Mouse (Mus musculus) liver, embryonic 11.5 days (tissue): Measurements from ENCODE around the gene Cdh22. TPM values are rescaled to one million over a fixed set of nuclear protein-coding genes. Genes with fewer than 3 reads are reported as not detected.

ENCODE experiments used
- ATAC-seq: fragments of 200-750 bp; cut with Nextera tagmentation; replicated peaks from 2 replicates; pipeline ENCODE4 v1.8.0; 2017; ENCODE audit warnings: moderate number of reproducible peaks, mild to moderate bottlenecking, moderate TSS enrichment, moderate library complexity; ENCODE audit not compliant: low FRiP score
- DNase-seq: peaks from one replicate; pipeline ENCODE4 v3.0.0-alpha.2; 2017; ENCODE audit warnings: low spot score
- H3K27ac ChIP-seq: fragments of 300-500 bp; sonication (generic); 2 replicates; pipeline ENCODE4 v1.5.1; 2014; ENCODE audit warnings: mild to moderate bottlenecking, low read depth, low read length, control low read depth
- H3K27me3 ChIP-seq: fragments of 300-500 bp; sonication (generic); replicated peaks from 2 replicates; pipeline ENCODE4 v1.6.1; 2014; ENCODE audit warnings: low read length, mixed read lengths; ENCODE audit not compliant: control insufficient read depth, insufficient read depth
- H3K36me3 ChIP-seq: fragments of 300-500 bp; sonication (generic); 2 replicates; pipeline ENCODE4 v1.6.1; 2014; ENCODE audit warnings: mild to moderate bottlenecking, low read length, moderate library complexity, mixed read lengths; ENCODE audit not compliant: control insufficient read depth, insufficient read depth
- H3K4me1 ChIP-seq: fragments of 300-500 bp; sonication (generic); replicated peaks from 2 replicates; pipeline ENCODE4 v1.6.1; 2014; ENCODE audit warnings: low read length, mixed read lengths; ENCODE audit not compliant: control insufficient read depth, insufficient read depth
- H3K4me2 ChIP-seq: fragments of 300-500 bp; sonication (generic); 2 replicates; pipeline ENCODE4 v1.6.1; 2014; ENCODE audit warnings: mild to moderate bottlenecking, control low read depth, moderate library complexity
- H3K4me3 ChIP-seq: fragments of 300-500 bp; sonication (generic); 2 replicates; pipeline ENCODE4 v1.5.1; 2014; ENCODE audit warnings: low read depth, low read length, control low read depth
- H3K9ac ChIP-seq: fragments of 300-500 bp; sonication (generic); 2 replicates; pipeline ENCODE4 v1.6.1; 2014; ENCODE audit warnings: low read depth, low read length, control low read depth
- H3K9me3 ChIP-seq: fragments of 300-500 bp; sonication (generic); 2 replicates; pipeline ENCODE4 v1.6.1; 2016; ENCODE audit warnings: low read length, inconsistent platforms, mixed read lengths; ENCODE audit not compliant: control insufficient read depth
- whole genome bisulfite sequencing: fragments of 180-500 bp; shearing (Covaris S2); extraction: QIAGEN DNeasy Blood & Tissue Kit; methylation state at CpG from one replicate; pipeline ENCODE4 v1.1.7; 2014; 5-methylcytosine and 5-hydroxymethylcytosine counted together
- polyA plus RNA-seq: library from polyadenylated mRNA; unstranded; fragments of >200 nt; fragmentation: Nextera tagmentation; extraction: Ambion mirVana; gene quantifications from 2 replicates; pipeline ENCODE4 v1.2.1, GENCODE M21; 2014

Gene Cdh22
- polyA plus RNA-seq, 1 experiment from 2014 or later = 0.11 TPM

DNA sequence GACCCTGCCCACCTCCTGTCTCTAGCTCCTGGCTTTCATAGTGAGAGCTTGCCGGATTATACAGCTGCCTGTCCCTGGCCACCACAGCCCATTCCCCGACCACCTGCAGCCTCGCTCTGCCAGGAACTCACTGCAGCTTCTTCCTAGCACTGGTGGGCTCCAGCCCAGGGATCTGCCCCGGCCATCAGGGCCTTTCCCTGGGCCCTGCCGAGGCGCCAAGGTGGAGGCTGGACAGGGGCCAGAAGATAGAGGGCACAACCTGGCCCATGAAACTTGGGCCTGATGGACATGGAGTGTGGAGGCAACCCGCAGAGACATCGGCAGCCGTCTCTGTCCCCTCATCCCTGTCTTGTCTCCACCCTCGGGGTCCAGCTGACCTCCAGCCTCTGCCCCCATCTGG, 21.6 kb upstream of the Cdh22 start:
- no peak overlapping the region for H3K27ac ChIP-seq
- 66% methylated on average over 10 of the region's 10 CpGs for WGBS
- H3K4me1 ChIP-seq = no peaks in the 10 kb centered on the region
- DNase-seq (no peak), ATAC-seq (no peak)
- H3K4me3 ChIP-seq = no peak overlapping the region
- H3K4me2 ChIP-seq = no peak overlapping the region
- no peak overlapping the region for H3K9ac ChIP-seq
- no peaks in the 10 kb centered on the region for H3K36me3 ChIP-seq
- peaks cover 54% of the 10 kb centered on the region for H3K27me3 ChIP-seq
- H3K9me3 ChIP-seq = no peaks in the 10 kb centered on the region

- WGBS = 14% methylated on average over 10 of the region's 10 CpGs
- no peak for DNase-seq
- no peak for ATAC-seq
Observed at GRCm38 (mm10) chr2:165253867-165254266, 19.2 kb upstream of the Cdh22 start.

GRCm38 (mm10) chr2:165253269-165253668, 18.6 kb upstream of the Cdh22 start:
- H3K4me3 ChIP-seq = no peak overlapping the region
- H3K9me3 ChIP-seq = no peaks in the 10 kb centered on the region
- no peak for ATAC-seq
- H3K36me3 ChIP-seq = no peaks in the 10 kb centered on the region
- no peak overlapping the region for H3K27ac ChIP-seq
- 65% methylated on average over 8 of the region's 8 CpGs for WGBS
- peaks cover 48% of the 10 kb centered on the region for H3K27me3 ChIP-seq
- H3K9ac ChIP-seq = no peak overlapping the region
- no peak for DNase-seq
- H3K4me2 ChIP-seq = no peak overlapping the region
- no peaks in the 10 kb centered on the region for H3K4me1 ChIP-seq

More at GRCm38 (mm10) chr2:165253867-165254266, 19.2 kb upstream of the Cdh22 start:
- no peak overlapping the region for H3K9ac ChIP-seq
- no peaks in the 10 kb centered on the region for H3K36me3 ChIP-seq
- no peak overlapping the region for H3K27ac ChIP-seq
- no peak overlapping the region for H3K4me3 ChIP-seq
- H3K4me1 ChIP-seq = no peaks in the 10 kb centered on the region
- no peak overlapping the region for H3K4me2 ChIP-seq
- no peaks in the 10 kb centered on the region for H3K9me3 ChIP-seq
- peaks cover 50% of the 10 kb centered on the region for H3K27me3 ChIP-seq

- no peak for ATAC-seq
- peaks cover 49% of the 10 kb centered on the region for H3K27me3 ChIP-seq
- WGBS = 59% methylated on average over 9 of the region's 9 CpGs
Observed at GRCm38 (mm10) chr2:165252801-165253200, 18.1 kb upstream of the Cdh22 start.

GRCm38 (mm10) chr2:165252381-165252780, 17.7 kb upstream of the Cdh22 start:
- H3K4me3 ChIP-seq = no peak overlapping the region
- peaks cover 53% of the 10 kb centered on the region for H3K27me3 ChIP-seq
- no peaks in the 10 kb centered on the region for H3K9me3 ChIP-seq
- H3K4me1 ChIP-seq = no peaks in the 10 kb centered on the region
- no peak overlapping the region for H3K9ac ChIP-seq
- WGBS = 66% methylated on average over 8 of the region's 8 CpGs
- DNase-seq (no peak), ATAC-seq (no peak)
- no peak overlapping the region for H3K4me2 ChIP-seq
- no peak overlapping the region for H3K27ac ChIP-seq
- no peaks in the 10 kb centered on the region for H3K36me3 ChIP-seq

More at GRCm38 (mm10) chr2:165252801-165253200, 18.1 kb upstream of the Cdh22 start:
- H3K4me3 ChIP-seq = no peak overlapping the region
- H3K4me2 ChIP-seq = no peak overlapping the region
- H3K36me3 ChIP-seq = no peaks in the 10 kb centered on the region
- H3K4me1 ChIP-seq = no peaks in the 10 kb centered on the region
- H3K27ac ChIP-seq = no peak overlapping the region
- H3K9ac ChIP-seq = no peak overlapping the region
- DNase-seq = no peak
- no peaks in the 10 kb centered on the region for H3K9me3 ChIP-seq

DNA sequence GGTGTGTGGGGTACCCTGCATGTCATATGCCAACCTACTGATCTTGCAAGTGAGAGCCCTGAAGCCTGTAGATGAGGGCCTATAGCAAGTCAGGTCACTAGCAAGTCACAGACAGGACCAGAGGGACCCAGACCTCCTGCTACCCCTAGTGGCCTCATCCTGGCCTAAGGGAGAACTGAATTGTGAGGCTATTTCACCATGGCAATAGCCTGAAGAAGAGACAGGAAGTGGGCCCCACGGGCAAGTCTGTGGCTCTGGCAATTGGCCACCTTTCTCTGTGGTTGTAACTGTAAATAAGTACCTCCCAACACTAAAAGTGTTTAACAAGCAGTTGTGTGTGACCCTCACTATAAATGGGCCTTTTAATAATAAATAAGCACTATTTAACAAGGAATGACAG, 16.2 kb upstream of the Cdh22 start:
- Histone ChIP-seq H3K27ac (no peak overlapping the region), H3K36me3 (no peaks in the 10 kb centered on the region), H3K9ac (no peak overlapping the region), H3K4me3 (no peak overlapping the region), H3K9me3 (no peaks in the 10 kb centered on the region), H3K4me2 (no peak overlapping the region), H3K4me1 (no peaks in the 10 kb centered on the region), H3K27me3 (peaks cover 57% of the 10 kb centered on the region)
- no peak for ATAC-seq
- DNase-seq = no peak
- 32% methylated on average over 1 of the region's 1 CpGs for WGBS

DNA sequence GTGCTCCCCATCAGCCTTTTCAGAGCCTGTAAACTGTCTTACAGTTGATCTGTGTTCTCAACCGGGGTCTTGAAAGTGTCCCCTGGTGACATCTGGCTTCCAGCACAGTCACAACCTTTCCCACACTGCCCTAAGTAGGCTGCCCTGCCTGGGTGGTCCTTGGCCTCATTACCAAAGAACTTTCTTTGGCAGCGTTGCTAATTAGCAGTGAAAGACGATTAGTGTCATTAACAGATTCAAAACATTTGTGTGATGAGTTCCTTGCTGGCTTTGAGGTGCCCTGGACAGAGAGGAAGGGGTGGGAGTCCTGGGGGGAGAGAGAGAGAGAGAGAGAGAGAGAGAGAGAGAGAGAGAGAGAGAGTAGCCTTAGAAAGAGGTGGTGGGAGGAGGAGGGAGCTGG, 14.3 kb upstream of the Cdh22 start:
- H3K27me3 ChIP-seq = peaks cover 57% of the 10 kb centered on the region
- H3K27ac ChIP-seq = no peak overlapping the region
- no peak overlapping the region for H3K9ac ChIP-seq
- H3K36me3 ChIP-seq = no peaks in the 10 kb centered on the region
- 36% methylated on average over 3 of the region's 3 CpGs for WGBS
- no peak overlapping the region for H3K4me2 ChIP-seq
- ATAC-seq (no peak), DNase-seq (no peak)
- no peak overlapping the region for H3K4me3 ChIP-seq
- H3K9me3 ChIP-seq = no peaks in the 10 kb centered on the region
- no peaks in the 10 kb centered on the region for H3K4me1 ChIP-seq

DNA sequence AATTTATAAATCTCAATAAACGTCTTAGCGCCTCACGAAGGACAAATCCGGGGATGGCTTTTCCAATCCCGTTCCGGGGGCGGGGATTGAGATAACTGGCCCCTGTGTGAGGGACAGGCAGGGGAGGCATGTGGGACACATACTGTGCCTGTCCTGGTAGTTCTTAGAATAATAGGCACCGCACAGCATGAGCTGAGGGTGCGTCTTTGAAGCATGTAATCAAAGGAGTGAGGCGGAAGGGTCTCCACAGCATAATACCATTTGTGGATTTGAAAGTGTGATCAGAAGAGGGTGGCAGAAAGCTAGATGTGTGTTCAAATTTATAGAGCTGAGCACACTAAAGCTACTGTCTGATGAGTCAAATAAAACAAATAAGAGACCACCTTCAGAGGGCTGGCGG, 11.7 kb upstream of the Cdh22 start:
- H3K36me3 ChIP-seq = no peaks in the 10 kb centered on the region
- H3K9me3 ChIP-seq = no peaks in the 10 kb centered on the region
- no peak overlapping the region for H3K9ac ChIP-seq
- H3K27me3 ChIP-seq = peaks cover 60% of the 10 kb centered on the region
- ATAC-seq (no peak), DNase-seq (no peak)
- H3K4me1 ChIP-seq = no peaks in the 10 kb centered on the region; the same call in 1 of the 2 replicates
- no peak overlapping the region for H3K27ac ChIP-seq
- WGBS = 19% methylated on average over 11 of the region's 11 CpGs
- no peak overlapping the region for H3K4me3 ChIP-seq
- no peak overlapping the region for H3K4me2 ChIP-seq

DNA sequence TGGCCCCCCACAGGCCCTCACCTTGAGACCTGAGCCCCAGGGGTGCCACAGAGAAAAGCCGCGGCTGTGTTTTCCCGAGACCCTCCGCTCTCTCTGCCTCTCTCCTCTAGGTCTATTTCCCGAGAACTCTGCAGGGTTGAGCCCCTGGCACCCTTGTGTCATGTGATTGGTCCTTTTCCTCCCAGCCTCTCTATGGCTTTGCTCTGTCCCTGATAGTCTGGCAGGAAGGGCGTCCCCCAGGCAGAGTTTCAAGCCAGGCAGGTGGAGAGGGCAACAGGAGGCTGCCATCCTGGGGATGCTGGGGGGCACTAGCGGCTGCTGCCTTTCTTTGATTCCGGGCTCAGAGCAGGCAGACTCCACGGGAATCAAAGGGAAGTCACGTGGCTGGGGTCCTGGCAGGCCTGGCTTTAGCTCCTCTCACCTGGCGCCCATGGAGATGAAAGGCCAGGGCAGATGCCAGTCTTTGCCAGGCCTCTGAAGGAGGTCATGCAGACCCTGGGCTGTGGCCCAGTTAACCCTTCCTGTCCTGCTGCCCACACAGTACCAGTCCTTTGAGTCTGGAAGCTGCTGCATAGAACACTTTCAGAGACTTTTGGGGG, 8.6 kb upstream of the Cdh22 start:
- WGBS = 15% methylated on average over 11 of the region's 11 CpGs
- DNase-seq (no peak), ATAC-seq (no peak)
- Histone ChIP-seq H3K4me2 (no peak overlapping the region), H3K27ac (no peak overlapping the region), H3K9ac (no peak overlapping the region), H3K9me3 (no peaks in the 10 kb centered on the region), H3K4me3 (no peak overlapping the region), H3K27me3 (peaks cover 89% of the 10 kb centered on the region), H3K4me1 (no peaks in the 10 kb centered on the region; the same call in 1 of the 2 replicates), H3K36me3 (no peaks in the 10 kb centered on the region)
